Mouse (Mus musculus) cortical plate, adult 2 months (tissue): ENCODE measurements around the gene Fam53a. TPM values are rescaled to one million over a fixed set of nuclear protein-coding genes. Genes with fewer than 3 reads are reported as not detected.

ENCODE experiments used
- H3K27ac ChIP-seq: fragments of 200-500 bp; 2 replicates; pipeline ENCODE4 v1.5.1; 2012; ENCODE audit warnings: low read length, control low read depth, inconsistent platforms; ENCODE audit not compliant: insufficient read depth
- H3K4me1 ChIP-seq: fragments of 200-500 bp; 2 replicates; pipeline ENCODE4 v1.6.1; 2011; ENCODE audit warnings: low read length; ENCODE audit not compliant: control insufficient read depth, insufficient read depth
- H3K4me3 ChIP-seq: fragments of 200-500 bp; 2 replicates; pipeline ENCODE4 v1.5.1; 2011; ENCODE audit warnings: mild to moderate bottlenecking, low read length, control low read depth; ENCODE audit not compliant: insufficient read depth
- CTCF ChIP-seq: fragments of 200-500 bp; IDR thresholded peaks from 2 replicates; pipeline ENCODE4 v1.5.1; 2011; ENCODE audit warnings: mild to moderate bottlenecking, control low read depth, low read length; ENCODE audit not compliant: insufficient read depth; ENCODE audit errors: extremely low read depth
- POLR2A ChIP-seq: fragments of 200-500 bp; IDR thresholded peaks from 2 replicates; pipeline ENCODE4 v1.6.1; 2011; ENCODE audit warnings: mild to moderate bottlenecking, low read length, control low read depth; ENCODE audit not compliant: insufficient read depth; ENCODE audit errors: extremely low read depth
- polyA plus RNA-seq: library from polyadenylated mRNA; depleted of rRNA; stranded (reverse); fragments of >200 nt; gene quantifications from 2 replicates; pipeline ENCODE4 v1.2.3, GENCODE M21; 2012

The Fam53a gene
- polyA plus RNA-seq, 1 experiment: 19.1 TPM

GRCm38 (mm10) chr5:33656739-33657138 is 27.3 kb upstream of the Fam53a start:
- H3K4me1 ChIP-seq: peaks cover 5% of the 10 kb centered on the region; the same call in 1 of the 2 replicates
- H3K27ac ChIP-seq: no peak overlapping the region

DNA sequence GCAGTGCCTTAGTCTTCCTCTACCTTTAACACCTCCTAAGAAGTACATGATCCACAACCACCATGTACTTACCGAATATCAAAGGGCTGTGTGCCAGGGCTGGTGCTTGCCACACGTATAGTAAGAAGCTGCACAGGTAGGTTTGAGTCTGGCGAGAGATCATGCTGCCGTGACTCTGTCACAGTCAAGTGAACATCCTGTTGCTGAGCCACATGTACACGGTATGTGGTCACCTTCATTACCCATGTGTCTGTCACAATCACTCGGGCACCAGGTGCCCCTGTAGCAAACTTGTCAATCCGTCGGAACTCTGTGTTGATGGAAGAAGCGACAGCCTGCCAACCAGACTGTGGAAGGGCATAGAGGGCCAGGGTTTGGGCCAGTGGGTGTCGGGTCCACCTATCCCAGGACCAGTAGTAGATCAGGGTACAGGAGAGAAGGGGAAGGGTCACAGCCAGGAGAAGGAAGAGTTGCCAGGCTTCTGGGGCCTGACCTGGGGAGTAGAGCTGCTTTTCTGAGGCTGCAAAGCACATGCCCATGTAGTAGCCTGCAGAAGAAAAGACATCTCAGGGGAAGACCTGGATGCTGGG is 25.9 kb upstream of the Fam53a start:
- TF ChIP-seq POLR2A: no peak
- TF ChIP-seq CTCF: no peak
- Histone ChIP-seq H3K4me1 (peaks cover 5% of the 10 kb centered on the region; the same call in 1 of the 2 replicates), H3K27ac (no peak overlapping the region), H3K4me3 (no peak overlapping the region)

More at GRCm38 (mm10) chr5:33656739-33657138, 27.3 kb upstream of the Fam53a start:
- H3K4me3 ChIP-seq: peak overlapping the region; percentile 64
- TF ChIP-seq POLR2A (no peak), CTCF (no peak)

- Histone ChIP-seq H3K27ac (no peak overlapping the region), H3K4me1 (peaks cover 5% of the 10 kb centered on the region; the same call in 1 of the 2 replicates), H3K4me3 (no peak overlapping the region)
- TF ChIP-seq POLR2A: no peak
- no peak for TF ChIP-seq CTCF
These were observed 25.0 kb upstream of the Fam53a start for GRCm38 (mm10) chr5:33654424-33654823.

- H3K27ac ChIP-seq: no peak overlapping the region
- H3K4me1 ChIP-seq: peaks cover 5% of the 10 kb centered on the region; the same call in 1 of the 2 replicates
- H3K4me3 ChIP-seq: peak overlapping the region; percentile 64
- TF ChIP-seq CTCF: no peak
- TF ChIP-seq POLR2A: no peak
These were observed 23.3 kb upstream of the Fam53a start for GRCm38 (mm10) chr5:33652783-33653173.

- Histone ChIP-seq H3K4me3 (peak within 1 kb of the TSS; percentile 64), H3K4me1 (peaks cover 5% of the 10 kb centered on the region; the same call in 1 of the 2 replicates), H3K27ac (peak within 1 kb of the TSS; percentile 95)
- TF ChIP-seq CTCF: no peak
- TF ChIP-seq POLR2A: peak; percentile 98
These were observed 22.7 kb upstream of the Fam53a start, which contains the start of gene Slbp for GRCm38 (mm10) chr5:33651921-33652782. Gene Slbp, minus strand, starts transcription at chr5:33652574.

- peak overlapping the region; percentile 64 for H3K4me3 ChIP-seq
- no peak for TF ChIP-seq CTCF
- no peak for TF ChIP-seq POLR2A
- peaks cover 2% of the 10 kb centered on the region; the same call in 1 of the 2 replicates for H3K4me1 ChIP-seq
- peak overlapping the region; percentile 32; the same call in 1 of the 2 replicates for H3K27ac ChIP-seq
These were observed 22.1 kb upstream of the Fam53a start for GRCm38 (mm10) chr5:33651541-33651920.

DNA sequence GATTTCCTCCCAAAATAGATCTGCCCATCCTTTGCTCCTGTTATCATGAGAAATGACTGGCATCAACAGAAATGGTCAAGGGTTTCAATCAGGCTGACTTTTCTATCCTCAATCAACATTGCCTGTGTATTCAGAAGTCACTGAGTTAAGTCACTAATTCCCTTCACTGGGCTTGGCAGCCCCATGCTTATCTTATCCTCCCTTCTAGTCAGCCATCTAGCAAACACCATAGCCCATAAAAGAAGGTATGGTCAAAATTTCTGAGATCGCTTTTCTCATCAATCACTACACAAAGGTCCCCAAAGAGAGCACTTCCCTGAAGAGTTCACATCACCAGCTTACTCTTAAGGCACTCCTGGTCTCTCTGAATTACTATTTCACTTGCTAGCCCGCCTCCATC is 21.6 kb upstream of the Fam53a start:
- Histone ChIP-seq H3K27ac (no peak overlapping the region), H3K4me1 (0 out of 2 replicates have a peak, but pooled peaks cover 2% of the 10 kb centered on the region), H3K4me3 (peak overlapping the region; percentile 64)
- TF ChIP-seq CTCF (no peak), POLR2A (no peak)

- Histone ChIP-seq H3K27ac (no peak overlapping the region), H3K4me3 (no peak overlapping the region), H3K4me1 (no peaks in the 10 kb centered on the region)
- TF ChIP-seq POLR2A (no peak), CTCF (peak; percentile 50; the same call in 1 of the 2 replicates)
These were observed 11.2 kb upstream of the Fam53a start for GRCm38 (mm10) chr5:33640652-33641051.

- Histone ChIP-seq H3K4me1 (no peaks in the 10 kb centered on the region), H3K27ac (no peak overlapping the region), H3K4me3 (no peak overlapping the region)
- TF ChIP-seq POLR2A (no peak), CTCF (no peak)
These were observed 9.4 kb upstream of the Fam53a start for GRCm38 (mm10) chr5:33638826-33639225.

GRCm38 (mm10) chr5:33637606-33638350 is 8.3 kb upstream of the Fam53a start:
- Histone ChIP-seq H3K27ac (no peak overlapping the region), H3K4me3 (no peak overlapping the region), H3K4me1 (no peaks in the 10 kb centered on the region)
- TF ChIP-seq CTCF (no peak), POLR2A (no peak)
